Mouse (Mus musculus): ENCODE results near the gene Etv3. TPM values are rescaled to one million over a fixed set of nuclear protein-coding genes. Genes with fewer than 3 reads are reported as not detected.

Gene Etv3
- polyA plus RNA-seq, 1 experiment from 2014 or later, result 7.3 TPM

DNA sequence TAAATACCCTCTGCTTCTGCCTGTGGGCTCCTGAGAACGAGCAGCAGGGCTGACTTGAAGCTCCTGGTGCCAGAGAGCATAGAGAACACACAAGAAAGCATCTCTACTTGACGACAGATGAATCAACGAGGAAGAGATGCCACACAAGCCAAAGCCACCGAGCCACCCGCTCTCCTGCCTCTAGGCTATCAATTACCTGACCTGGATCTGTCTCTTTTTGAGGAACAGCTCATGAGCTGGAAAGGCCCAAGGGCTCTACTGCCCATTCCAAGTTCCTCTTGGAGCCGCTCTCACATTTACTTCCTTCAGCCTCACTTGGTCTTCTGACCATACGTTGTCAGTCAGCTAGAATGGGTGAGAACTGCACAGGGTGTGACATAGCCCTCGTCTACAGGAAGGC lies 36.2 kb downstream of the Etv3 start:
- Histone ChIP-seq H3K9ac (ENCODE audit: low read length) (no peak overlapping the region), H3K27me3 (ENCODE audit: control insufficient read depth, insufficient read depth, low read length) (0 out of 2 replicates have a peak, but pooled peaks cover 4% of the 10 kb centered on the region), H3K4me1 (ENCODE audit: control insufficient read depth in 2 of 2, insufficient read depth in 2 of 2, low read length in 2 of 2) (peaks cover 5 to 12% of the 10 kb centered on the region in 2 experiments), H3K4me3 (ENCODE audit: control insufficient read depth in 1 of 2, insufficient read depth in 1 of 2, low read depth in 1 of 2, low read length in 2 of 2) (no peak overlapping the region), H3K9me3 (ENCODE audit: control insufficient read depth, low read length) (no peaks in the 10 kb centered on the region), H3K36me3 (ENCODE audit: control insufficient read depth, insufficient read depth, low read length) (no peaks in the 10 kb centered on the region), H3K27ac (replicated peaks in 1 of 2; ENCODE audit: control insufficient read depth in 1 of 2, insufficient read depth in 1 of 2, low read depth in 2 of 2, low read length in 2 of 2) (no peak overlapping the region), H3K4me2 (ENCODE audit: low read length) (no peak overlapping the region)
- ATAC-seq (ENCODE audit: insufficient number of reproducible peaks, insufficient read depth, low FRiP score, low read depth), result no peak
- WGBS, result 54% methylated on average over 8 of the region's 8 CpGs

DNA sequence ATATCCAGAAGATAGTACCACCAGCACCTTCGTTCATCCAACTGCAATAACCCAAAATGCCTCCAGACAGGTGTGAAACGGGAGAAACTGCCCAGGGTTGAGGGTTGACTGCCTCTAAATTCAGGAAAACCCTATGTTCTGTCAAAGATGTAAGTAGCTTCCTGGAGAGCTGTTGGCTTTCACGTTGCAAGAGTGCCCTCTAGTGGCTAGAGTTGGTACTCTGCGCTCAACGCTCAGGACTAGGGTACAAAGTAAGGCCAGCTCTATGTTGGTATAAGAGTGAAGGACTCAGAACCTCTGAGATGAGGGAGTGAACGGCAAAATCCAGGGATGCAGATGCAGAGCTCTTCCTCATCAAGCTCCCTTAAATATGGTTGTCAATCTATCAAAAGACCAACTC lies 37.2 kb downstream of the Etv3 start:
- H3K36me3 ChIP-seq (ENCODE audit: control insufficient read depth, insufficient read depth, low read length), result no peaks in the 10 kb centered on the region
- no peak overlapping the region for H3K27ac ChIP-seq (replicated peaks in 1 of 2; ENCODE audit: control insufficient read depth in 1 of 2, insufficient read depth in 1 of 2, low read depth in 2 of 2, low read length in 2 of 2)
- ATAC-seq (ENCODE audit: insufficient number of reproducible peaks, insufficient read depth, low FRiP score, low read depth), result no peak
- WGBS, result 2% methylated on average over 6 of the region's 6 CpGs
- no peak overlapping the region for H3K4me2 ChIP-seq (ENCODE audit: low read length)
- H3K27me3 ChIP-seq (ENCODE audit: control insufficient read depth, insufficient read depth, low read length), result 0 out of 2 replicates have a peak, but pooled peaks cover 4% of the 10 kb centered on the region
- H3K4me1 ChIP-seq (ENCODE audit: control insufficient read depth in 2 of 2, insufficient read depth in 2 of 2, low read length in 2 of 2), result peaks cover 4 to 6% of the 10 kb centered on the region in 2 experiments; a peak in 3 of 4 replicates
- no peak overlapping the region for H3K4me3 ChIP-seq (ENCODE audit: control insufficient read depth in 1 of 2, insufficient read depth in 1 of 2, low read depth in 1 of 2, low read length in 2 of 2)
- H3K9ac ChIP-seq (ENCODE audit: low read length), result no peak overlapping the region
- H3K9me3 ChIP-seq (ENCODE audit: control insufficient read depth, low read length), result no peaks in the 10 kb centered on the region

DNA sequence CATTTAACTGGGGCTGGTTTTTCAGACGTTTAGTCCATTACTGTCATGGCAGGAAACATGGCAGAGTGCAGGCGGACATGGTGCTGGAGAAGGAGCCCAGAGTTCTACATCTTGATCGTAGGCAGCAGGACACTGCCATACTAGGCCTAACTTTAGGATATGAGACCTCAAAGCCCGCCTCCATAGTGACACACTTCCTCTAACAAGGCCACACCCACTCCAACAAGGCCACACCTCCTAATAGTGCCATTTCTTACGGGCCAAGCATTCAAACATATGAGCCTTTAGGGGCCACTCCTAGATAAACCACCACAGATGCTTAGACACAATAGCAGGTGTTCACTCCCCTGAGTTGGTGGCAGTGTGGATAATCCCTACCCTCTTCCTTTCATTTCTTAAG lies 38.3 kb downstream of the Etv3 start:
- 79% methylated on average over 5 of the region's 5 CpGs for WGBS
- ATAC-seq (ENCODE audit: insufficient number of reproducible peaks, insufficient read depth, low FRiP score, low read depth), result no peak

GRCm38 (mm10) chr3:87565623-87566022 lies 40.4 kb downstream of the Etv3 start:
- peak overlapping the region; percentile 50 for H3K4me2 ChIP-seq (ENCODE audit: low read length)
- 0 out of 2 replicates have a peak, but pooled peaks cover 4% of the 10 kb centered on the region for H3K27me3 ChIP-seq (ENCODE audit: control insufficient read depth, insufficient read depth, low read length)
- H3K36me3 ChIP-seq (ENCODE audit: control insufficient read depth, insufficient read depth, low read length), result no peaks in the 10 kb centered on the region
- no peak for ATAC-seq (ENCODE audit: insufficient number of reproducible peaks, insufficient read depth, low FRiP score, low read depth)
- H3K9me3 ChIP-seq (ENCODE audit: control insufficient read depth, low read length), result no peaks in the 10 kb centered on the region
- H3K9ac ChIP-seq (ENCODE audit: low read length), result no peak overlapping the region
- H3K27ac ChIP-seq (replicated peaks in 1 of 2; ENCODE audit: control insufficient read depth in 1 of 2, insufficient read depth in 1 of 2, low read depth in 2 of 2, low read length in 2 of 2), result 0 out of 4 replicates have a peak overlapping the region, but pooled peaks of 1 of the 2 experiments have one; percentile 19
- no peak overlapping the region for H3K4me3 ChIP-seq (ENCODE audit: control insufficient read depth in 1 of 2, insufficient read depth in 1 of 2, low read depth in 1 of 2, low read length in 2 of 2)
- peaks cover 4 to 6% of the 10 kb centered on the region in 2 experiments; a peak in 3 of 4 replicates for H3K4me1 ChIP-seq (ENCODE audit: control insufficient read depth in 2 of 2, insufficient read depth in 2 of 2, low read length in 2 of 2)
- WGBS, result 86% methylated on average over 6 of the region's 6 CpGs

More for the DNA sequence above, 38.3 kb downstream of the Etv3 start:
- Histone ChIP-seq H3K9ac (ENCODE audit: low read length) (no peak overlapping the region), H3K27me3 (ENCODE audit: control insufficient read depth, insufficient read depth, low read length) (0 out of 2 replicates have a peak, but pooled peaks cover 4% of the 10 kb centered on the region), H3K27ac (replicated peaks in 1 of 2; ENCODE audit: control insufficient read depth in 1 of 2, insufficient read depth in 1 of 2, low read depth in 2 of 2, low read length in 2 of 2) (no peak overlapping the region), H3K4me3 (ENCODE audit: control insufficient read depth in 1 of 2, insufficient read depth in 1 of 2, low read depth in 1 of 2, low read length in 2 of 2) (no peak overlapping the region), H3K9me3 (ENCODE audit: control insufficient read depth, low read length) (no peaks in the 10 kb centered on the region), H3K4me1 (ENCODE audit: control insufficient read depth in 2 of 2, insufficient read depth in 2 of 2, low read length in 2 of 2) (peaks cover 4 to 6% of the 10 kb centered on the region in 2 experiments; a peak in 3 of 4 replicates), H3K4me2 (ENCODE audit: low read length) (no peak overlapping the region), H3K36me3 (ENCODE audit: control insufficient read depth, insufficient read depth, low read length) (no peaks in the 10 kb centered on the region)

- Histone ChIP-seq H3K27ac (replicated peaks in 1 of 2; ENCODE audit: control insufficient read depth in 1 of 2, insufficient read depth in 1 of 2, low read depth in 2 of 2, low read length in 2 of 2) (0 out of 4 replicates have a peak overlapping the region, but pooled peaks of 1 of the 2 experiments have one; percentile 19), H3K36me3 (ENCODE audit: control insufficient read depth, insufficient read depth, low read length) (no peaks in the 10 kb centered on the region), H3K27me3 (ENCODE audit: control insufficient read depth, insufficient read depth, low read length) (0 out of 2 replicates have a peak, but pooled peaks cover 4% of the 10 kb centered on the region), H3K9ac (ENCODE audit: low read length) (no peak overlapping the region), H3K4me2 (ENCODE audit: low read length) (peak overlapping the region; percentile 50), H3K9me3 (ENCODE audit: control insufficient read depth, low read length) (no peaks in the 10 kb centered on the region), H3K4me1 (ENCODE audit: control insufficient read depth in 2 of 2, insufficient read depth in 2 of 2, low read length in 2 of 2) (peaks cover 4 to 6% of the 10 kb centered on the region in 2 experiments; a peak in 3 of 4 replicates), H3K4me3 (ENCODE audit: control insufficient read depth in 1 of 2, insufficient read depth in 1 of 2, low read depth in 1 of 2, low read length in 2 of 2) (peak overlapping the region in 1 of 2 experiments; percentile 11; a peak in 2 of 4 replicates)
- 16% methylated on average over 4 of the region's 4 CpGs for WGBS
- peak; percentile 90 for ATAC-seq (ENCODE audit: insufficient number of reproducible peaks, insufficient read depth, low FRiP score, low read depth)
Measured at GRCm38 (mm10) chr3:87566066-87566465, 40.9 kb downstream of the Etv3 start.

GRCm38 (mm10) chr3:87567497-87567896 lies 42.3 kb downstream of the Etv3 start:
- ATAC-seq (ENCODE audit: insufficient number of reproducible peaks, insufficient read depth, low FRiP score, low read depth), result no peak
- H3K4me3 ChIP-seq (ENCODE audit: control insufficient read depth in 1 of 2, insufficient read depth in 1 of 2, low read depth in 1 of 2, low read length in 2 of 2), result no peak overlapping the region
- H3K9me3 ChIP-seq (ENCODE audit: control insufficient read depth, low read length), result no peaks in the 10 kb centered on the region
- no peak overlapping the region for H3K27ac ChIP-seq (replicated peaks in 1 of 2; ENCODE audit: control insufficient read depth in 1 of 2, insufficient read depth in 1 of 2, low read depth in 2 of 2, low read length in 2 of 2)
- no peak overlapping the region for H3K9ac ChIP-seq (ENCODE audit: low read length)
- no peaks in the 10 kb centered on the region for H3K36me3 ChIP-seq (ENCODE audit: control insufficient read depth, insufficient read depth, low read length)
- WGBS, result 93% methylated on average over 14 of the region's 14 CpGs
- H3K4me2 ChIP-seq (ENCODE audit: low read length), result no peak overlapping the region
- peaks cover 4 to 6% of the 10 kb centered on the region in 2 experiments; a peak in 3 of 4 replicates for H3K4me1 ChIP-seq (ENCODE audit: control insufficient read depth in 2 of 2, insufficient read depth in 2 of 2, low read length in 2 of 2)
- H3K27me3 ChIP-seq (ENCODE audit: control insufficient read depth, insufficient read depth, low read length), result no peaks in the 10 kb centered on the region

GRCm38 (mm10) chr3:87568681-87569080 lies 43.5 kb downstream of the Etv3 start:
- H3K4me2 ChIP-seq (ENCODE audit: low read length), result no peak overlapping the region
- H3K4me1 ChIP-seq (ENCODE audit: control insufficient read depth in 2 of 2, insufficient read depth in 2 of 2, low read length in 2 of 2), result peaks cover 4 to 6% of the 10 kb centered on the region in 2 experiments; a peak in 3 of 4 replicates
- no peaks in the 10 kb centered on the region for H3K36me3 ChIP-seq (ENCODE audit: control insufficient read depth, insufficient read depth, low read length)
- H3K4me3 ChIP-seq (ENCODE audit: control insufficient read depth in 1 of 2, insufficient read depth in 1 of 2, low read depth in 1 of 2, low read length in 2 of 2), result no peak overlapping the region
- WGBS, result 93% methylated on average over 5 of the region's 5 CpGs
- no peaks in the 10 kb centered on the region for H3K9me3 ChIP-seq (ENCODE audit: control insufficient read depth, low read length)
- H3K27ac ChIP-seq (replicated peaks in 1 of 2; ENCODE audit: control insufficient read depth in 1 of 2, insufficient read depth in 1 of 2, low read depth in 2 of 2, low read length in 2 of 2), result no peak overlapping the region
- no peak for ATAC-seq (ENCODE audit: insufficient number of reproducible peaks, insufficient read depth, low FRiP score, low read depth)
- no peak overlapping the region for H3K9ac ChIP-seq (ENCODE audit: low read length)
- H3K27me3 ChIP-seq (ENCODE audit: control insufficient read depth, insufficient read depth, low read length), result no peaks in the 10 kb centered on the region

GRCm38 (mm10) chr3:87575766-87576165 lies 50.6 kb downstream of the Etv3 start:
- H3K27me3 ChIP-seq (ENCODE audit: control insufficient read depth, insufficient read depth, low read length), result no peaks in the 10 kb centered on the region
- H3K9me3 ChIP-seq (ENCODE audit: control insufficient read depth, low read length), result 0 out of 2 replicates have a peak, but pooled peaks cover under 1% of the 10 kb centered on the region
- no peak overlapping the region for H3K9ac ChIP-seq (ENCODE audit: low read length)
- H3K36me3 ChIP-seq (ENCODE audit: control insufficient read depth, insufficient read depth, low read length), result no peaks in the 10 kb centered on the region
- H3K27ac ChIP-seq (replicated peaks in 1 of 2; ENCODE audit: control insufficient read depth in 1 of 2, insufficient read depth in 1 of 2, low read depth in 2 of 2, low read length in 2 of 2), result no peak overlapping the region
- WGBS, result 21% methylated on average over 6 of the region's 6 CpGs
- no peak overlapping the region for H3K4me2 ChIP-seq (ENCODE audit: low read length)
- no peak overlapping the region for H3K4me3 ChIP-seq (ENCODE audit: control insufficient read depth in 1 of 2, insufficient read depth in 1 of 2, low read depth in 1 of 2, low read length in 2 of 2)
- H3K4me1 ChIP-seq (ENCODE audit: control insufficient read depth in 2 of 2, insufficient read depth in 2 of 2, low read length in 2 of 2), result no peaks in the 10 kb centered on the region
- ATAC-seq (ENCODE audit: insufficient number of reproducible peaks, insufficient read depth, low FRiP score, low read depth), result no peak
